Mouse (Mus musculus) adrenal gland, postnatal 36 days (tissue): ENCODE data around the gene Taf6l. TPM values are rescaled to one million over a fixed set of nuclear protein-coding genes. Genes with fewer than 3 reads are reported as not detected.
"Not testable (repeated sequence)": the region's sequence is repeated elsewhere in the genome, so short reads cannot be mapped to it uniquely, and the experiment has no call there.

ENCODE experiments used
- DNase-seq, 2 experiments: peaks; one replicate each; pipeline ENCODE4 v3.0.0; 2021; ENCODE audit warnings: mixed read lengths in 1 of 2
- microRNA-seq: library from miRNA; unstranded; fragments of <30 nt; microRNA quantifications from one replicate; pipeline ENCODE4 v1.2.0, GENCODE M21; 2021
- total RNA-seq, 2 experiments: library from RNA; stranded (reverse); gene quantifications; 2 replicates each; pipeline ENCODE4 v1.2.3; 2021

Taf6l gene
- total RNA-seq, 2 experiments from 2014 or later = 11.2 to 16.7 TPM

DNA sequence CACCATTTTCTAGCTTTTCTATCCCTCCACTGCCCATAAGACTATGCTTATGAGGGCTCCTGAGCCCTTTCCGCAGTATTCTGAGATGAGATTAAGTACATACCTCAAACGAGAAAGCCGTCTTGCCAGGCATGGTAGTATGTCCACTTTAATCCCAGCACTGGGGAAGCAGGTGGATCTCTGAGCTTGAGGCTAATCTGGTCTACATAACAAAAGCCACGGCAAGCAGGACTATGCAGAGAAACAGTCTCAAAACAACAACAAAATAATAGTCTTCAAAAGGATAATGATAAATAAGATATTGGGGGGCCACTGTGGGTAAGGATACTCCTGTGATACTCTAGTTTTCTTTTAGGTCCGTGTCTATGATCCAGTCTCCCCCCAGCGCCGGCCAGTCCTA is 47.3 kb downstream of the Taf6l start:
- no peak for DNase-seq

DNA sequence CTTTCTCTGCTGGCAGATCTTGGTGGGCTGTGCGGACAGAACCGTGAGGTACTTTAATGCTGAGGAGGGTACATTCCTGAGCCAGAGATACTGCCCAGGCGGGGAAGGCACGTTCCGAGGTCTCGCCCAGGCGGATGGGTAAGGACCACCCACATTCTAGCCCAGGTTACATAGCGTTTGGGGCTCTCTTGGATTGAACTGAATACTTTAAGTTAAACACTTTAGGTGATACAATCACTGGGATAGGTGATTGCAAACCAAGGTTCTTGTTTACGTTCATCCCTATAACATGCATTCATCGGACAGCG is 50.1 kb downstream of the Taf6l start:
- DNase-seq = no peak

DNA sequence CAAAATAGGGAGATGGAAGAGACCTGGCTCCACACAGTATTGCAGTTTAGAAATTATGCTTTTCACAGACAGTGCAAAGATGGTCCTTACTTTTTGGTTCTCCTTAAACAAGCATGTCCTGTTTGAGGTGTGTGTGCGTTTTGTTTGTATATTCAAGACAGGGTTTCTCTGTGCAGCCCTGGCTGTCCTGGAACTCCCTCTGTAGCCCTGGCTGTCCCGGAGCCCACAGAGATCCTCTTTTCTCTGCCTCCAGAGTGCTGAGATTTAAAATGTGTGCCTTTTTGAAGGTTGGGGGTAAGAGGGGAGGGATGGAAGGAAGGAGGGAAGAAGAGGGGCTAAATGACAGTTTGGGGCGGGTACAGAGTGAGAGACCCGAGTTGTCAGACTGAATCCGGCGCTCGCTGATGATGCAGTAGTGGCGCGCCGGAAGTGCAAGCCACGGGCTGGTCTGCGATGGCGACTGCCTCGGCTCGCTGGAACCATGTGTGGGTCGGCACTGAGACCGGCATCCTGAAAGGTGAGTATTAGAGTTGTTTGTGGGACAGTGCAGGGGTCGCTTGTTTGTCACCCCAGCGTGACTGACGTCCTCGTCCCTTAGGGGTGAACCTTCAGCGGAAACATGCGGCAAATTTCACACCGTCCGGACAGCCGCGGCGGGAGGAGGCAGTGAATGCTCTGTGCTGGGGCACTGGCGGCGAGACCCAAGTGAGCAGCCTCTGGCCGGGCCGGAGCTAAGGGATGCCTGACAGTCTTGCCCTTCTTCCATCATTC is 50.6 kb downstream of the Taf6l start, which contains the start of gene Wdr74:
TSS of gene Wdr74 (plus strand) at position 439 of the 771 bp plus-strand sequence.
- DNase-seq = peak; percentile 93 to 95

DNA sequence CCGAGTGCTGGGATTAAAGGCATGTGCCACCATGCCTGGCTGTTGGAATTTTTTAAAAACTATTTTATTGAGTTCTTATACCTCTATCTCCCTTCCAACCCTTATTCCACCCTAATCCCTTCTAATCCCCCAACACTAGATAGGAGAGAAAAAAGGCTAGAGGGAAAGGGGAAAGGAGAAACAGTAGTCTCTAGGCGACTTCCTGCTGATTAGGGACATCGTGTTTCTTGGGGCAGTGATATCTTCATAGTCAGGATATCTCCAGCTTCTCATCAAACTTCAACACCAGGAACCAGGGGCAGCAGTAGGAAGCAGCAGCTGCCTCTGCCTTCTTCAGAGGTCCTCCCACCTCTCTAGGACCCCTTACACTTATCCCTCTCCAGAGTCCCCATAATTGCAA is 51.9 kb downstream of the Taf6l start:
- no peak for DNase-seq

DNA sequence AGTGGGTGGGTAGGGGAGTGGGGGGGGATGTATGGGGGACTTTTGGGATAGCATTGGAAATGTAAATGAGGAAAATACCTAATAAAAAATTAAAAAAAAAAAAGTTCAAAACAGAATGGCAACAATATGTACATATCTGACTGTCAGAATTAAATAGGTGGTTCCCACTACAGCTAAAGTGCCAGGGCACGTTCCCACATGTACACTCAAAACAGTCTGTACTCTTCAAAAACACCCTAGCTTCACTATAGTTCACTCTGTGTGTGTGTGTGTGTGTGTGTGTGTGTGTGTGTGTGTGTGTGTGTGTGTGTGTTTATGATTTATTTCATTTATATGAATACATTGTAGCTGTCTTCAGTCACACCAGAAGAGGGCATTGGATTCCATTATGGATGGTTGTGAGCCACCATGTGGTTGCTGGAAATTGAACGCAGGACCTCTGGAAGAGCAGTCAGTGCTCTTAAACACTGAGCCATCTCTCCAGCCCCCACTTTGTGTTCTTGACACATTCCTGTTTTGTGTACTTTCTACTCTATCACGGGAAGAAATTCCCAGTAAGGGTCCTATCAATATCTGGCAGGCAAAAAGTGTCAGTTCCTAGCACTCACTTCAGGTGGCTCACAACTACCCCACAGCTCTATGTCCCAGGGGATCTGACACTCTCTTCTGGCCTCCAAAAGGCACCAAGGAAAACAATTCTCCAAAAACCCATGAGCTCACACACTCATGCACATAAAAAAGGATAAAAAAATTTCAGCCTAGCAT is 57.7 kb downstream of the Taf6l start:
- DNase-seq = not testable (repeated sequence)

DNA sequence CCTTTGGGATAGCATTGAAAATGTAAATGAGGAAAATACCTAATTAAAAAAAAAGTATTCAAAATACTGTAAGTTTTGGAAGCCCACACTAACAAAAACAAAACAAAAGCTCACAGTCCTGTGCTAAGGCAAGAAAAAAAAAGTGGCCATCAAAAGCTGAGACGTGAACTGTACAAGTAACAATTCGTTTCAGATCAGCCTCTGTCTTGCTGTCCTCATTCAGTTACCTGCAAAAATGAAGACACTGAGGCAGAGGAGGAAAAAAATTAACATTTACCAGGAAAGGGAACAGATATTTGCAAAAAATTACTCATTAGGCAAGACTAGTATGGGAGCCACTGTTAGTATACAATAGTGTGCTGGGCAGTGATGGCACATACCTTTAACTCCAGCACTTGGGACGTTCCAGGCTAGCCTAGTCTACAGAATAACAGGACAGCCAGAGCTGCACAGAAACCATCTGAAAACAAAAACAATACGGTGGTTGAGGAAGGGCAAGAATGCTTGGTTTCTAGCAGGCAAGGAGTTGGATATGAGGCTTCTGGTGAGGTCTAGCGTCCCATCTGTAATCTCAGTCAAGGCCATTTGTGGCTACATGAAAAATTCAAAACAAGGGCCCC is 58.6 kb downstream of the Taf6l start:
- DNase-seq = no peak

DNA sequence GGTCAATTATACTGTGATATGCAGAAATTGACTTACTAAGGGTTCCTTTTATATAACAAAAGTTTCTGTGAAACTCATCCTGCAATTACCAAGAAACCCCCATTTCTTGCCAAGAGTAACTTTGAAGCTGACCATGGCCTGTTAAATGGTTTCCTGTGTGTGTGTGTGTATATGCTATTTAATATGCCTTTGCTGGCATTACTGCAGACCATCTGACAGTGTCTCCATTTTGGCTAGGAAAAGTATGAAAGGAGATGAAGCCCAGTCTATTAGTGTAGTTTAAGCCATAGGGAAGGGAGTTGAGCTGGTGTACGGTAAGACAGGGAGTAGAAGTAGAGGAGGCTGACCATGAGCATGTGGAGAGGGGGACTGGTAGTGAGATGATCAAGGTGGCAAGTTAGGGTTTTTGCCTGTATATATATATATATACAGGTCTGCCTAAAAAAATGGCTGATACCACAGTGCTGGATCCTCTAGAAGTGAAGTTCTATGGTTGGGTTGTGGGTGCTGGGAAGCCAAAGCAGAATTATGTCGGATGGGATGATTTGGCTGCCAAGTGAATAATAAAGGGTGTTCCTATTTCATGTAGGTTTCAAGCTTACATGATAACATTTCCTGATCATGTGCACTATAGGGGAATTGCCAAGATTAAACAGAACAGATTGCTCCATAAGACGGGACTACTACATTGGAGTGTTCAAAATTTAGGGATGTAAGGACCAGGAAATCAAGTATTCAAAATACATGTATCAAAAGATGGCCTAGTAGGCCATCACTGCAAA is 59.4 kb downstream of the Taf6l start:
- DNase-seq = no peak

DNA sequence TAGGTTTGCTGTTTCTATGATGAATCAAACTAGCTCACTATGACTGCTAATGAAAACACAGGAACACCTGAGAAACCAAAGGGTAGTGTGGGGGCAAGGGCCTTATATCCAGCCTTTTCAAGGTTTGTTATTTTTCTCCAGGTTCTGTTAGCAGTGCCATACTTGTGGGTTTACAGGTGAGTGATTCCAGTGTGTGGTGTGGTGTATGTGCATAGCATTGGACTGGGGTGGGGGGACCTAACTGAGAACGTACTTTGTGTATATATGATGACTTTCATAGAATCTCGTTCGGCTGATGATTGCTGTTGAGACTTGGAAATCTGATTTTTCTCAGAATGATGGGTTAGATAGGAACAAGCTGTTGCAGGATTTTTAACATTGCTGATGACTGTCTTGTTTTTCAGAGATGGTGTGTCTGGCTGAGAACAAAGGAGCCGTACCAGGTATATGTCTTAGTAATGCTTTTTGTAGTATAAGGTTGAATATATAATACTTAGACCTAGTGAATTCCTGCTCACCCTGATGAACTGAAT is 61.1 kb downstream of the Taf6l start:
- DNase-seq = no peak

Small RNAs within 50 kb of the gene (microRNA-seq; reads per million reads assigned to microRNA genes)
- not detected for gene Mir6992

Other genes with a start within 250 kb of the Taf6l start
- under 1 TPM in 1 of 2 experiments, not detected in 1; 0.36 TPM for gene Slc22a8, start 195.2 kb downstream of the Taf6l start, total RNA-seq
- not detected for gene Slc22a6, start 168.4 kb downstream of the Taf6l start, total RNA-seq
- gene Chrm1, start 122.6 kb downstream of the Taf6l start, total RNA-seq = 1 to 10 TPM; 1.3 TPM
- gene Slc3a2, start 63.0 kb downstream of the Taf6l start, total RNA-seq = 100 to 1,000 TPM; 354 to 445 TPM
- 10 to 100 TPM; 52.3 to 71.2 TPM for gene Wdr74, start 50.6 kb downstream of the Taf6l start, total RNA-seq
- gene 1700092M07Rik, start 45.7 kb downstream of the Taf6l start, total RNA-seq = 1 to 10 TPM in 1 of 2 experiments, under 1 TPM in 1; 0.82 to 1.0 TPM
- 10 to 100 TPM; 83.6 to 92.9 TPM for gene Stx5a, start 45.0 kb downstream of the Taf6l start, total RNA-seq
- 100 to 1,000 TPM in 1 of 2 experiments, 10 to 100 TPM in 1; 94.7 to 144 TPM for gene Nxf1, start 29.3 kb downstream of the Taf6l start, total RNA-seq
- gene Tmem223, start 15.4 kb downstream of the Taf6l start, total RNA-seq = 100 to 1,000 TPM; 113 to 127 TPM
- 10 to 100 TPM; 44.8 to 69.2 TPM for gene Tmem179b, start 11.9 kb downstream of the Taf6l start, total RNA-seq
- 10 to 100 TPM; 90.5 to 98.5 TPM for gene Polr2g, start 12.2 kb upstream of the Taf6l start, total RNA-seq
- gene Zbtb3, start 16.1 kb upstream of the Taf6l start, total RNA-seq = 1 to 10 TPM; 2.0 to 2.9 TPM
- 10 to 100 TPM; 31.7 to 32.2 TPM for gene Ttc9c, start 32.9 kb upstream of the Taf6l start, total RNA-seq
- gene Hnrnpul2, start 33.6 kb upstream of the Taf6l start, total RNA-seq = 10 to 100 TPM; 61.8 to 67.6 TPM
- 1 to 10 TPM in 1 of 2 experiments, not detected in 1; 1.7 TPM for gene AC129217.1, start 43.4 kb upstream of the Taf6l start, total RNA-seq
- 100 to 1,000 TPM; 132 to 176 TPM for gene Bscl2, start 51.0 kb upstream of the Taf6l start, total RNA-seq
- gene Gng3, start 52.8 kb upstream of the Taf6l start, total RNA-seq = 1 to 10 TPM; 5.2 to 5.4 TPM
- 1 to 10 TPM; 4.2 to 4.5 TPM for gene Lrrn4cl, start 64.4 kb upstream of the Taf6l start, total RNA-seq
- 100 to 1,000 TPM; 177 to 218 TPM for gene Ubxn1, start 85.1 kb upstream of the Taf6l start, total RNA-seq
- gene Uqcc3, start 94.5 kb upstream of the Taf6l start, total RNA-seq = 10 to 100 TPM; 49.9 to 79.8 TPM
- gene Lbhd1, start 97.3 kb upstream of the Taf6l start, total RNA-seq = 10 to 100 TPM in 1 of 2 experiments, 1 to 10 TPM in 1; 5.3 to 17.6 TPM
- gene Gm49403, start 97.5 kb upstream of the Taf6l start, total RNA-seq = not detected
- gene 1810009A15Rik, start 102.4 kb upstream of the Taf6l start, total RNA-seq = 10 to 100 TPM; 49.6 to 50.3 TPM
- gene Gm49416, start 102.5 kb upstream of the Taf6l start, total RNA-seq = 1 to 10 TPM; 1.0 to 4.2 TPM
- 10 to 100 TPM; 23.7 to 25.8 TPM for gene Ints5, start 106.6 kb upstream of the Taf6l start, total RNA-seq
- gene Ganab, start 111.7 kb upstream of the Taf6l start, total RNA-seq = 100 to 1,000 TPM; 190 to 201 TPM
- 10 to 100 TPM; 56.3 to 66.1 TPM for gene B3gat3, start 134.0 kb upstream of the Taf6l start, total RNA-seq
- 10 to 100 TPM; 38.7 to 61.5 TPM for gene Rom1, start 142.9 kb upstream of the Taf6l start, total RNA-seq
- gene Eml3, start 143.1 kb upstream of the Taf6l start, total RNA-seq = 10 to 100 TPM; 46.9 to 59.1 TPM
- gene Mta2, start 155.5 kb upstream of the Taf6l start, total RNA-seq = 10 to 100 TPM; 88.0 to 88.6 TPM
- gene Tut1, start 167.4 kb upstream of the Taf6l start, total RNA-seq = 10 to 100 TPM; 20.7 to 24.4 TPM
- 100 to 1,000 TPM; 331 to 363 TPM for gene Eef1g, start 180.6 kb upstream of the Taf6l start, total RNA-seq
- gene Ahnak, start 202.9 kb upstream of the Taf6l start, total RNA-seq = 100 to 1,000 TPM; 114 to 197 TPM